Mouse (Mus musculus) adrenal gland, postnatal 10 days (tissue): ENCODE measurements at regions not wholly inside any gene's neighbourhood (a gene's known extent, or its start where the extent isn't known, plus 50 kb on each side); places are given as distances from the start of the nearest gene placed in this dataset.

Experiments used
- DNase-seq: peaks from one replicate; pipeline ENCODE4 v3.0.0; 2021; ENCODE audit warnings: mixed read lengths

GRCm38 (mm10) chr5:67155582-67155981, 56.5 kb upstream of the Phox2b start:
- no peak for DNase-seq

- no peak for DNase-seq
Observed at GRCm38 (mm10) chr5:67156911-67157310, 57.8 kb upstream of the Phox2b start.

- no peak for DNase-seq
Observed at GRCm38 (mm10) chr5:67176827-67177226, 77.7 kb upstream of the Phox2b start.

- DNase-seq: no peak
Observed at GRCm38 (mm10) chr5:67179221-67179620, 80.1 kb upstream of the Phox2b start.

- DNase-seq: peak; percentile 14
Observed at GRCm38 (mm10) chr5:67189376-67189901, 70.9 kb upstream of the Tmem33 start.

GRCm38 (mm10) chr5:67194065-67194464, 66.3 kb upstream of the Tmem33 start:
- DNase-seq: no peak

- no peak for DNase-seq
Observed at GRCm38 (mm10) chr5:67205083-67205738, 55.2 kb upstream of the Tmem33 start.
